Mouse (Mus musculus) stomach, embryonic 16.5 days (tissue): Measurements from ENCODE around the gene Fancd2. TPM values are rescaled to one million over a fixed set of nuclear protein-coding genes. Genes with fewer than 3 reads are reported as not detected.

Experiments used
- ATAC-seq: fragments of 200-750 bp; cut with Nextera tagmentation; 2 replicates; pipeline ENCODE4 v1.8.0; 2017; ENCODE audit warnings: moderate number of reproducible peaks, moderate TSS enrichment; ENCODE audit not compliant: insufficient read depth, low FRiP score
- H3K27ac ChIP-seq: fragments of 300-500 bp; sonication (generic); 2 replicates; pipeline ENCODE4 v1.5.1; 2014; ENCODE audit warnings: low read length
- H3K27me3 ChIP-seq: fragments of 300-500 bp; sonication (generic); 2 replicates; pipeline ENCODE4 v1.6.1; 2014; ENCODE audit warnings: low read length, control low read depth, mixed read lengths; ENCODE audit not compliant: control insufficient read depth, insufficient read depth
- H3K36me3 ChIP-seq: fragments of 300-500 bp; sonication (generic); 2 replicates; pipeline ENCODE4 v1.6.1; 2014; ENCODE audit warnings: low read length; ENCODE audit not compliant: control insufficient read depth, insufficient read depth
- H3K4me1 ChIP-seq: fragments of 300-500 bp; sonication (generic); 2 replicates; pipeline ENCODE4 v1.6.1; 2014; ENCODE audit warnings: low read length, control low read depth, mixed read lengths; ENCODE audit not compliant: control insufficient read depth, insufficient read depth
- H3K4me2 ChIP-seq: fragments of 300-500 bp; sonication (generic); 2 replicates; pipeline ENCODE4 v1.6.1; 2014; ENCODE audit warnings: low read depth, low read length, mixed read lengths
- H3K4me3 ChIP-seq: fragments of 300-500 bp; sonication (generic); replicated peaks from 2 replicates; pipeline ENCODE4 v1.5.1; 2014; ENCODE audit warnings: mild to moderate bottlenecking, low read length
- H3K9ac ChIP-seq: fragments of 300-500 bp; sonication (generic); 2 replicates; pipeline ENCODE4 v1.6.1; 2014; ENCODE audit warnings: low read length
- H3K9me3 ChIP-seq: fragments of 300-500 bp; sonication (generic); replicated peaks from 2 replicates; pipeline ENCODE4 v1.6.1; 2016; ENCODE audit warnings: low read length, control low read depth; ENCODE audit not compliant: control insufficient read depth
- WGBS: fragments of 180-500 bp; shearing (Covaris S2); extraction: QIAGEN DNeasy Blood & Tissue Kit; methylation state at CpG from one replicate; pipeline ENCODE4 v1.1.7; 2014; 5-methylcytosine and 5-hydroxymethylcytosine counted together
- polyA plus RNA-seq: library from polyadenylated mRNA; unstranded; fragments of >200 nt; fragmentation: Nextera tagmentation; extraction: Ambion mirVana; gene quantifications from 2 replicates; pipeline ENCODE4 v1.2.1, GENCODE M21; 2015

The Fancd2 gene
- polyA plus RNA-seq, 1 experiment from 2014 or later: 7.8 TPM

GRCm38 (mm10) chr6:113495071-113495675 is 36.3 kb upstream of the Fancd2 start:
- no peaks in the 10 kb centered on the region for H3K9me3 ChIP-seq

GRCm38 (mm10) chr6:113499346-113499745 is 32.1 kb upstream of the Fancd2 start:
- Histone ChIP-seq H3K27ac (no peak overlapping the region), H3K36me3 (no peaks in the 10 kb centered on the region), H3K27me3 (peaks cover 40% of the 10 kb centered on the region), H3K4me3 (no peak overlapping the region), H3K9ac (no peak overlapping the region), H3K4me2 (no peak overlapping the region), H3K9me3 (no peaks in the 10 kb centered on the region), H3K4me1 (peaks cover 5% of the 10 kb centered on the region; the same call in 1 of the 2 replicates)
- no peak for ATAC-seq
- 71% methylated on average over 6 of the region's 6 CpGs for WGBS

More at GRCm38 (mm10) chr6:113495071-113495675, 36.3 kb upstream of the Fancd2 start:
- peak; percentile 19; the same call in 1 of the 2 replicates for ATAC-seq
- Histone ChIP-seq H3K27ac (no peak overlapping the region), H3K4me3 (peak overlapping the region; percentile 51), H3K4me2 (peak overlapping the region; percentile 77), H3K27me3 (peaks cover 23% of the 10 kb centered on the region), H3K4me1 (peaks cover 7% of the 10 kb centered on the region; the same call in 1 of the 2 replicates), H3K36me3 (peaks cover 4% of the 10 kb centered on the region; the same call in 1 of the 2 replicates), H3K9ac (peak overlapping the region; percentile 75)
- WGBS: 40% methylated on average over 28 of the region's 28 CpGs

- Histone ChIP-seq H3K9ac (peak within 1 kb of the TSS; percentile 48), H3K27me3 (peaks cover 24% of the 10 kb centered on the region), H3K9me3 (no peaks in the 10 kb centered on the region), H3K27ac (no peak within 1 kb of the TSS), H3K4me2 (peak within 1 kb of the TSS; percentile 41), H3K4me1 (no peaks in the 10 kb centered on the region), H3K36me3 (no peaks in the 10 kb centered on the region), H3K4me3 (peak within 1 kb of the TSS; percentile 25)
- 3% methylated on average over 32 of the region's 32 CpGs for WGBS
- ATAC-seq: 0 out of 2 replicates have a peak, but pooled peaks have one; percentile 37
These were observed 29.9 kb upstream of the Fancd2 start, which contains the start of gene Prrt3 for GRCm38 (mm10) chr6:113501388-113502084. Gene Prrt3, minus strand, starts transcription at chr6:113501931.

GRCm38 (mm10) chr6:113502801-113503200 is 28.7 kb upstream of the Fancd2 start:
- no peak overlapping the region for H3K9ac ChIP-seq
- H3K27me3 ChIP-seq: peaks cover 24% of the 10 kb centered on the region
- H3K27ac ChIP-seq: no peak overlapping the region
- no peak for ATAC-seq
- WGBS: 69% methylated on average over 2 of the region's 2 CpGs
- H3K9me3 ChIP-seq: no peaks in the 10 kb centered on the region
- no peaks in the 10 kb centered on the region for H3K4me1 ChIP-seq
- no peaks in the 10 kb centered on the region for H3K36me3 ChIP-seq
- no peak overlapping the region for H3K4me3 ChIP-seq
- H3K4me2 ChIP-seq: no peak overlapping the region

GRCm38 (mm10) chr6:113505689-113506088 is 25.8 kb upstream of the Fancd2 start:
- no peak overlapping the region for H3K9ac ChIP-seq
- peaks cover 14% of the 10 kb centered on the region for H3K27me3 ChIP-seq
- H3K36me3 ChIP-seq: no peaks in the 10 kb centered on the region
- no peaks in the 10 kb centered on the region for H3K9me3 ChIP-seq
- H3K4me3 ChIP-seq: no peak overlapping the region
- H3K4me2 ChIP-seq: no peak overlapping the region
- no peaks in the 10 kb centered on the region for H3K4me1 ChIP-seq
- WGBS: 78% methylated on average over 1 of the region's 1 CpGs
- no peak for ATAC-seq
- no peak overlapping the region for H3K27ac ChIP-seq

- H3K4me2 ChIP-seq: no peak overlapping the region
- H3K36me3 ChIP-seq: no peaks in the 10 kb centered on the region
- H3K27me3 ChIP-seq: no peaks in the 10 kb centered on the region
- no peak for ATAC-seq
- no peak overlapping the region for H3K4me3 ChIP-seq
- no peak overlapping the region for H3K27ac ChIP-seq
- H3K4me1 ChIP-seq: no peaks in the 10 kb centered on the region
- no peak overlapping the region for H3K9ac ChIP-seq
- no peaks in the 10 kb centered on the region for H3K9me3 ChIP-seq
These were observed 24.4 kb upstream of the Fancd2 start for GRCm38 (mm10) chr6:113507130-113507529.

GRCm38 (mm10) chr6:113508272-113508946 is 23.1 kb upstream of the Fancd2 start:
- no peaks in the 10 kb centered on the region for H3K9me3 ChIP-seq
- no peaks in the 10 kb centered on the region for H3K4me1 ChIP-seq
- no peak overlapping the region for H3K4me3 ChIP-seq
- H3K36me3 ChIP-seq: no peaks in the 10 kb centered on the region
- no peak overlapping the region for H3K9ac ChIP-seq
- 66% methylated on average over 7 of the region's 7 CpGs for WGBS
- ATAC-seq: no peak
- no peaks in the 10 kb centered on the region for H3K27me3 ChIP-seq
- no peak overlapping the region for H3K4me2 ChIP-seq
- no peak overlapping the region for H3K27ac ChIP-seq

GRCm38 (mm10) chr6:113508947-113509280 is 22.6 kb upstream of the Fancd2 start:
- no peak overlapping the region for H3K4me3 ChIP-seq
- H3K4me1 ChIP-seq: no peaks in the 10 kb centered on the region
- H3K4me2 ChIP-seq: no peak overlapping the region
- H3K36me3 ChIP-seq: 0 out of 2 replicates have a peak, but pooled peaks cover under 1% of the 10 kb centered on the region
- H3K27me3 ChIP-seq: no peaks in the 10 kb centered on the region
- no peak overlapping the region for H3K27ac ChIP-seq
- 44% methylated on average over 5 of the region's 5 CpGs for WGBS
- no peak for ATAC-seq
- H3K9me3 ChIP-seq: no peaks in the 10 kb centered on the region
- H3K9ac ChIP-seq: no peak overlapping the region

GRCm38 (mm10) chr6:113513944-113514343 is 17.5 kb upstream of the Fancd2 start:
- no peaks in the 10 kb centered on the region for H3K4me1 ChIP-seq
- 86% methylated on average over 6 of the region's 6 CpGs for WGBS
- peaks cover 23% of the 10 kb centered on the region for H3K36me3 ChIP-seq
- no peak overlapping the region for H3K9ac ChIP-seq
- no peak for ATAC-seq
- no peak overlapping the region for H3K27ac ChIP-seq
- no peaks in the 10 kb centered on the region for H3K9me3 ChIP-seq
- H3K27me3 ChIP-seq: no peaks in the 10 kb centered on the region
- no peak overlapping the region for H3K4me3 ChIP-seq
- no peak overlapping the region for H3K4me2 ChIP-seq
